Mouse (Mus musculus) myocyte (in vitro differentiated cells): ENCODE data around the gene Srsf7. TPM values are rescaled to one million over a fixed set of nuclear protein-coding genes. Genes with fewer than 3 reads are reported as not detected.

ENCODE experiments used
- H3K27me3 ChIP-seq: one replicate; pipeline ENCODE4 v1.6.1; 2011; ENCODE audit not compliant: control insufficient read depth, insufficient read depth, insufficient read length
- H3K36me3 ChIP-seq: one replicate; pipeline ENCODE4 v1.6.1; 2011; ENCODE audit not compliant: control insufficient read depth, insufficient read depth
- H3K4me2 ChIP-seq: one replicate; pipeline ENCODE4 v1.6.1; 2011; ENCODE audit warnings: low read depth, control low read depth
- H3K4me3 ChIP-seq: one replicate; pipeline ENCODE4 v1.5.1; 2011; ENCODE audit warnings: mild to moderate bottlenecking, control low read depth, moderate library complexity
- H3K79me2 ChIP-seq: one replicate; pipeline ENCODE4 v1.6.1; 2011; ENCODE audit not compliant: control insufficient read depth, insufficient read depth
- H3ac ChIP-seq: one replicate; pipeline ENCODE4 v1.6.1; 2011; ENCODE audit not compliant: control insufficient read depth, insufficient read length
- E2F4 ChIP-seq: IDR thresholded peaks from one replicate; pipeline ENCODE4 v1.6.1; 2011; ENCODE audit warnings: mild to moderate bottlenecking, control low read depth, moderate library complexity; ENCODE audit not compliant: insufficient read depth
- MAX ChIP-seq: IDR thresholded peaks from one replicate; pipeline ENCODE4 v1.6.1; 2011; ENCODE audit warnings: low read depth, mild to moderate bottlenecking, control low read depth
- MYOD1 ChIP-seq, 3 experiments: IDR thresholded peaks; one replicate each; pipeline ENCODE4 v1.6.1; 2011; ENCODE audit warnings: control low read depth in 2 of 3, low read depth in 2 of 3, mild to moderate bottlenecking in 2 of 3, moderate library complexity in 1 of 3; ENCODE audit not compliant: insufficient read length in 2 of 3, control insufficient read depth in 1 of 3
- MYOG ChIP-seq, 3 experiments: IDR thresholded peaks; one replicate each; pipeline ENCODE4 v1.6.1; 2011; ENCODE audit warnings: control low read depth in 2 of 3, low read depth in 2 of 3, mild to moderate bottlenecking in 2 of 3; ENCODE audit not compliant: insufficient read length in 2 of 3, control insufficient read depth in 1 of 3, insufficient read depth in 1 of 3
- POLR2A ChIP-seq: IDR thresholded peaks from one replicate; pipeline ENCODE4 v1.6.1; 2011; ENCODE audit warnings: low read depth, mild to moderate bottlenecking, control low read depth, moderate library complexity; ENCODE audit not compliant: insufficient read length
- POLR2AphosphoS2 ChIP-seq: IDR thresholded peaks from one replicate; pipeline ENCODE4 v1.6.1; 2011; ENCODE audit warnings: low read depth, control low read depth; ENCODE audit not compliant: insufficient read length
- REST ChIP-seq: IDR thresholded peaks from one replicate; pipeline ENCODE4 v1.6.1; 2011; ENCODE audit warnings: mild to moderate bottlenecking, control low read depth, moderate library complexity; ENCODE audit not compliant: insufficient read depth, insufficient read length
- SRF ChIP-seq: IDR thresholded peaks from one replicate; pipeline ENCODE4 v1.6.1; 2011; ENCODE audit warnings: low read depth; ENCODE audit not compliant: control insufficient read depth, insufficient read length
- TCF12 ChIP-seq: IDR thresholded peaks from one replicate; pipeline ENCODE4 v1.6.1; 2011; ENCODE audit warnings: mild to moderate bottlenecking, control low read depth; ENCODE audit not compliant: poor library complexity, insufficient read depth, severe bottlenecking
- TCF3 ChIP-seq: IDR thresholded peaks from one replicate; pipeline ENCODE4 v1.6.1; 2011; ENCODE audit warnings: low read depth, control low read depth; ENCODE audit not compliant: insufficient read length
- USF1 ChIP-seq: IDR thresholded peaks from one replicate; pipeline ENCODE4 v1.6.1; 2011; ENCODE audit warnings: low read depth, mild to moderate bottlenecking, control low read depth, moderate library complexity
- polyA plus RNA-seq: library from polyadenylated mRNA; unstranded; fragments of >200 nt; fragmentation: generic; extraction: Trizol; gene quantifications from one replicate; pipeline ENCODE4 v1.2.1, GENCODE M21; 2012; ENCODE audit warnings: missing spikeins

The Srsf7 gene
- polyA plus RNA-seq, 1 experiment = 72.0 TPM

GRCm38 (mm10) chr17:80153631-80154030, 53.5 kb downstream of the Srsf7 start:
- H3K79me2 ChIP-seq = no peaks in the 10 kb centered on the region
- TF ChIP-seq MAX (no peak), E2F4 (no peak), MYOG (IDR thresholded peaks at IDR 0.05; ENCODE audit: control insufficient read depth in 1 of 3, insufficient read depth in 1 of 3, insufficient read length in 2 of 3, low read depth in 2 of 3) (no peak), POLR2A (no peak), SRF (no peak), REST (no peak), TCF12 (no peak), POLR2AphosphoS2 (no peak), MYOD1 (IDR thresholded peaks at IDR 0.05; ENCODE audit: control insufficient read depth in 1 of 3, insufficient read length in 2 of 3, low read depth in 2 of 3) (no peak), USF1 (no peak), TCF3 (no peak)
- H3K4me3 ChIP-seq = no peak overlapping the region
- H3K4me2 ChIP-seq = no peak overlapping the region
- H3ac ChIP-seq = no peak overlapping the region
- no peaks in the 10 kb centered on the region for H3K27me3 ChIP-seq
- H3K36me3 ChIP-seq = no peaks in the 10 kb centered on the region

- no peak overlapping the region for H3K4me2 ChIP-seq
- H3K36me3 ChIP-seq = no peaks in the 10 kb centered on the region
- no peaks in the 10 kb centered on the region for H3K79me2 ChIP-seq
- H3K27me3 ChIP-seq = no peaks in the 10 kb centered on the region
- no peak overlapping the region for H3K4me3 ChIP-seq
- TF ChIP-seq USF1 = no peak
- TF ChIP-seq E2F4 = no peak
- no peak overlapping the region for H3ac ChIP-seq
Observed at GRCm38 (mm10) chr17:80152767-80153630, 54.1 kb downstream of the Srsf7 start.

GRCm38 (mm10) chr17:80151353-80151752, 55.8 kb downstream of the Srsf7 start:
- TF ChIP-seq SRF (no peak), USF1 (no peak)
- Histone ChIP-seq H3K36me3 (no peaks in the 10 kb centered on the region), H3K4me3 (no peak overlapping the region), H3K27me3 (no peaks in the 10 kb centered on the region), H3ac (no peak overlapping the region), H3K79me2 (no peaks in the 10 kb centered on the region), H3K4me2 (no peak overlapping the region)

Other genes with a start within 250 kb of the Srsf7 start
- 24.0 TPM for gene Hnrnpll, start 145.0 kb downstream of the Srsf7 start, polyA plus RNA-seq
- gene Galm, start 79.8 kb downstream of the Srsf7 start, polyA plus RNA-seq = 2.5 TPM
- 0.01 TPM for gene Ttc39d, start 153 bp upstream of the Srsf7 start, polyA plus RNA-seq
- gene Gemin6, start 17.1 kb upstream of the Srsf7 start, polyA plus RNA-seq = 6.5 TPM
- 30.4 TPM for gene Morn2, start 82.9 kb upstream of the Srsf7 start, polyA plus RNA-seq
- gene Dhx57, start 83.2 kb upstream of the Srsf7 start, polyA plus RNA-seq = 7.4 TPM
- gene Arhgef33, start 100.1 kb upstream of the Srsf7 start, polyA plus RNA-seq = 0.01 TPM
- gene Gm10190, start 166.2 kb upstream of the Srsf7 start, polyA plus RNA-seq = not detected